Mouse (Mus musculus): ENCODE measurements at regions not wholly inside any gene's neighbourhood (a gene's known extent, or its start where the extent isn't known, plus 50 kb on each side); places are given as distances from the start of the nearest gene placed in this dataset.
"Not testable (repeated sequence)": the region's sequence is repeated elsewhere in the genome, so short reads cannot be mapped to it uniquely, and the experiment has no call there.

GRCm38 (mm10) chr17:62161457-62161856 is 719.7 kb downstream of the Efna5 start:
- Histone ChIP-seq H3K27me3 (ENCODE audit: control insufficient read depth, insufficient read depth, low read length) (no peaks in the 10 kb centered on the region), H3K9ac (ENCODE audit: low read depth, low read length) (no peak overlapping the region), H3K36me3 (ENCODE audit: control insufficient read depth, insufficient read depth, low read length) (no peaks in the 10 kb centered on the region), H3K4me1 (ENCODE audit: control insufficient read depth, insufficient read depth, low read length) (no peaks in the 10 kb centered on the region), H3K4me3 (ENCODE audit: low read depth, low read length) (no peak overlapping the region), H3K4me2 (no peak overlapping the region), H3K27ac (ENCODE audit: low read depth, low read length) (no peak overlapping the region), H3K9me3 (replicated peaks; ENCODE audit: control insufficient read depth, low read length) (no peaks in the 10 kb centered on the region)
- ATAC-seq (replicated peaks; ENCODE audit: insufficient number of reproducible peaks, low FRiP score, low TSS enrichment): no peak
- 59% methylated on average over 1 of the region's 1 CpGs for WGBS (ENCODE audit: insufficient replicate concordance)

- Histone ChIP-seq H3K27ac (ENCODE audit: low read depth, low read length) (no peak overlapping the region), H3K9me3 (replicated peaks; ENCODE audit: control insufficient read depth, low read length) (no peaks in the 10 kb centered on the region), H3K9ac (ENCODE audit: low read depth, low read length) (no peak overlapping the region), H3K36me3 (ENCODE audit: control insufficient read depth, insufficient read depth, low read length) (no peaks in the 10 kb centered on the region), H3K4me2 (no peak overlapping the region), H3K4me1 (ENCODE audit: control insufficient read depth, insufficient read depth, low read length) (no peaks in the 10 kb centered on the region), H3K27me3 (ENCODE audit: control insufficient read depth, insufficient read depth, low read length) (no peaks in the 10 kb centered on the region), H3K4me3 (ENCODE audit: low read depth, low read length) (no peak overlapping the region)
- WGBS (ENCODE audit: insufficient replicate concordance): 63% methylated on average over 2 of the region's 2 CpGs
- ATAC-seq (replicated peaks; ENCODE audit: insufficient number of reproducible peaks, low FRiP score, low TSS enrichment): no peak
Measured at GRCm38 (mm10) chr17:62160301-62160700, 720.8 kb downstream of the Efna5 start.

GRCm38 (mm10) chr17:62135050-62135449 is 746.1 kb downstream of the Efna5 start:
- H3K27me3 ChIP-seq (ENCODE audit: control insufficient read depth, insufficient read depth, low read length): no peaks in the 10 kb centered on the region
- 81% methylated on average over 3 of the region's 3 CpGs for WGBS (ENCODE audit: insufficient replicate concordance)
- no peak for ATAC-seq (replicated peaks; ENCODE audit: insufficient number of reproducible peaks, low FRiP score, low TSS enrichment)
- no peak overlapping the region for H3K9ac ChIP-seq (ENCODE audit: low read depth, low read length)
- no peak overlapping the region for H3K4me2 ChIP-seq
- H3K4me1 ChIP-seq (ENCODE audit: control insufficient read depth, insufficient read depth, low read length): no peaks in the 10 kb centered on the region
- H3K36me3 ChIP-seq (ENCODE audit: control insufficient read depth, insufficient read depth, low read length): no peaks in the 10 kb centered on the region
- H3K9me3 ChIP-seq (replicated peaks; ENCODE audit: control insufficient read depth, low read length): no peaks in the 10 kb centered on the region
- H3K4me3 ChIP-seq (ENCODE audit: low read depth, low read length): no peak overlapping the region
- no peak overlapping the region for H3K27ac ChIP-seq (ENCODE audit: low read depth, low read length)

- ATAC-seq (replicated peaks; ENCODE audit: insufficient number of reproducible peaks, low FRiP score, low TSS enrichment); H3K4me2 ChIP-seq; H3K4me3 ChIP-seq (ENCODE audit: low read depth, low read length); H3K9ac ChIP-seq (ENCODE audit: low read depth, low read length); H3K27ac ChIP-seq (ENCODE audit: low read depth, low read length); H3K27me3 ChIP-seq (ENCODE audit: control insufficient read depth, insufficient read depth, low read length); H3K9me3 ChIP-seq (replicated peaks; ENCODE audit: control insufficient read depth, low read length); H3K4me1 ChIP-seq (ENCODE audit: control insufficient read depth, insufficient read depth, low read length); H3K36me3 ChIP-seq (ENCODE audit: control insufficient read depth, insufficient read depth, low read length): not testable (repeated sequence)
- 94% methylated on average over 3 of the region's 3 CpGs for WGBS (ENCODE audit: insufficient replicate concordance)
Measured at GRCm38 (mm10) chr17:62111703-62112102, 769.4 kb downstream of the Efna5 start.

GRCm38 (mm10) chr17:62109052-62109451 is 772.1 kb downstream of the Efna5 start:
- Histone ChIP-seq H3K4me3 (ENCODE audit: low read depth, low read length) (no peak overlapping the region), H3K36me3 (ENCODE audit: control insufficient read depth, insufficient read depth, low read length) (no peaks in the 10 kb centered on the region), H3K27me3 (ENCODE audit: control insufficient read depth, insufficient read depth, low read length) (no peaks in the 10 kb centered on the region), H3K4me1 (ENCODE audit: control insufficient read depth, insufficient read depth, low read length) (no peaks in the 10 kb centered on the region), H3K9ac (ENCODE audit: low read depth, low read length) (no peak overlapping the region), H3K4me2 (no peak overlapping the region), H3K27ac (ENCODE audit: low read depth, low read length) (no peak overlapping the region), H3K9me3 (replicated peaks; ENCODE audit: control insufficient read depth, low read length) (no peaks in the 10 kb centered on the region)
- ATAC-seq (replicated peaks; ENCODE audit: insufficient number of reproducible peaks, low FRiP score, low TSS enrichment): no peak

GRCm38 (mm10) chr17:62083281-62083680 is 797.8 kb downstream of the Efna5 start:
- WGBS (ENCODE audit: insufficient replicate concordance): 74% methylated on average over 4 of the region's 4 CpGs
- ATAC-seq (replicated peaks; ENCODE audit: insufficient number of reproducible peaks, low FRiP score, low TSS enrichment): no peak
- Histone ChIP-seq H3K9me3 (replicated peaks; ENCODE audit: control insufficient read depth, low read length) (no peaks in the 10 kb centered on the region), H3K4me3 (ENCODE audit: low read depth, low read length) (no peak overlapping the region), H3K27ac (ENCODE audit: low read depth, low read length) (no peak overlapping the region), H3K9ac (ENCODE audit: low read depth, low read length) (no peak overlapping the region), H3K27me3 (ENCODE audit: control insufficient read depth, insufficient read depth, low read length) (no peaks in the 10 kb centered on the region), H3K36me3 (ENCODE audit: control insufficient read depth, insufficient read depth, low read length) (no peaks in the 10 kb centered on the region), H3K4me1 (ENCODE audit: control insufficient read depth, insufficient read depth, low read length) (no peaks in the 10 kb centered on the region), H3K4me2 (no peak overlapping the region)

GRCm38 (mm10) chr17:62077604-62078003 is 803.5 kb downstream of the Efna5 start:
- no peaks in the 10 kb centered on the region for H3K9me3 ChIP-seq (replicated peaks; ENCODE audit: control insufficient read depth, low read length)
- no peak overlapping the region for H3K27ac ChIP-seq (ENCODE audit: low read depth, low read length)
- H3K36me3 ChIP-seq (ENCODE audit: control insufficient read depth, insufficient read depth, low read length): no peaks in the 10 kb centered on the region
- ATAC-seq (replicated peaks; ENCODE audit: insufficient number of reproducible peaks, low FRiP score, low TSS enrichment): no peak
- no peak overlapping the region for H3K9ac ChIP-seq (ENCODE audit: low read depth, low read length)
- no peak overlapping the region for H3K4me3 ChIP-seq (ENCODE audit: low read depth, low read length)
- H3K27me3 ChIP-seq (ENCODE audit: control insufficient read depth, insufficient read depth, low read length): no peaks in the 10 kb centered on the region
- H3K4me2 ChIP-seq: no peak overlapping the region
- 64% methylated on average over 7 of the region's 7 CpGs for WGBS (ENCODE audit: insufficient replicate concordance)
- no peaks in the 10 kb centered on the region for H3K4me1 ChIP-seq (ENCODE audit: control insufficient read depth, insufficient read depth, low read length)

GRCm38 (mm10) chr17:62064939-62065338 is 816.2 kb downstream of the Efna5 start:
- 73% methylated on average over 1 of the region's 1 CpGs for WGBS (ENCODE audit: insufficient replicate concordance)
- Histone ChIP-seq H3K9ac (ENCODE audit: low read depth, low read length) (no peak overlapping the region), H3K27me3 (ENCODE audit: control insufficient read depth, insufficient read depth, low read length) (no peaks in the 10 kb centered on the region), H3K4me3 (ENCODE audit: low read depth, low read length) (no peak overlapping the region), H3K36me3 (ENCODE audit: control insufficient read depth, insufficient read depth, low read length) (no peaks in the 10 kb centered on the region), H3K4me1 (ENCODE audit: control insufficient read depth, insufficient read depth, low read length) (no peaks in the 10 kb centered on the region), H3K9me3 (replicated peaks; ENCODE audit: control insufficient read depth, low read length) (no peaks in the 10 kb centered on the region), H3K27ac (ENCODE audit: low read depth, low read length) (no peak overlapping the region), H3K4me2 (no peak overlapping the region)
- ATAC-seq (replicated peaks; ENCODE audit: insufficient number of reproducible peaks, low FRiP score, low TSS enrichment): no peak

GRCm38 (mm10) chr17:62058016-62058415 is 823.1 kb downstream of the Efna5 start:
- Histone ChIP-seq H3K9me3 (replicated peaks; ENCODE audit: control insufficient read depth, low read length) (no peaks in the 10 kb centered on the region), H3K27me3 (ENCODE audit: control insufficient read depth, insufficient read depth, low read length) (no peaks in the 10 kb centered on the region), H3K36me3 (ENCODE audit: control insufficient read depth, insufficient read depth, low read length) (no peaks in the 10 kb centered on the region), H3K4me2 (no peak overlapping the region), H3K9ac (ENCODE audit: low read depth, low read length) (no peak overlapping the region), H3K4me3 (ENCODE audit: low read depth, low read length) (no peak overlapping the region), H3K4me1 (ENCODE audit: control insufficient read depth, insufficient read depth, low read length) (no peaks in the 10 kb centered on the region), H3K27ac (ENCODE audit: low read depth, low read length) (no peak overlapping the region)
- ATAC-seq (replicated peaks; ENCODE audit: insufficient number of reproducible peaks, low FRiP score, low TSS enrichment): no peak
- WGBS (ENCODE audit: insufficient replicate concordance): 62% methylated on average over 3 of the region's 3 CpGs
